Mouse (Mus musculus) bone marrow, adult 2 months (tissue): ENCODE measurements around the gene Hc.

Experiments
- CTCF ChIP-seq: fragments of 200-500 bp; IDR thresholded peaks from 2 replicates; pipeline ENCODE4 v1.5.1; 2011; ENCODE audit warnings: low read length, control low read depth; ENCODE audit not compliant: control insufficient read depth, insufficient read depth
- POLR2A ChIP-seq: fragments of 200-500 bp; IDR thresholded peaks from 2 replicates; pipeline ENCODE4 v1.6.1; 2011; ENCODE audit warnings: low read depth, mild to moderate bottlenecking, control low read depth, low read length, borderline replicate concordance; ENCODE audit not compliant: control insufficient read depth

DNA sequence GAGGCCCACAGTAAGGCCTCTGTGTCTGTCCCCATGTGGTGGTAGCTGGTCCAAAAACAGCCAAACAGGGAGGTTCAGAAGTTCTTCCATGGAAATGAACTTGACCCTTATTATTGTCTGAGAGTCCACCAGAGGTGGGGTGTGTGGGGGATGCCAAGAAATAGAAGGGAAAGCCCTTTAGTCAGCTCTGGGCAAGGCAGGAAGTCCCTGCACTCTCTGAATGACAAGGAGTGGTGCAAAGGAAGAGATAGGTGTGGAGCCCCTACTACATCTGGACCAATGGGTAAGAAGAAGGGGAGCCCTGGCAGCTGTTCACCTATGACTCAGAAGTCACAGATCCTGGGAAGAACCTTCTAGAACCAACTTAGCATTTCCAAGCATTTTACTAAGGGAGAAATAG is 106.9 kb downstream of the Hc start:
- no peak for TF ChIP-seq CTCF
- no peak for TF ChIP-seq POLR2A
